Mouse (Mus musculus) lung, adult 2 months (tissue): Measurements from ENCODE around the gene Gm10518. TPM values are rescaled to one million over a fixed set of nuclear protein-coding genes. Genes with fewer than 3 reads are reported as not detected.
A peak's percentile ranks its signal among the peaks of the same experiment; 100 is the strongest.

Source experiments
- DNase-seq: peaks from one replicate; pipeline ENCODE4 v3.0.0; 2022
- H3K4me1 ChIP-seq: fragments of 200-500 bp; 2 replicates; pipeline ENCODE4 v1.6.1; 2011; ENCODE audit warnings: low read length; ENCODE audit not compliant: control insufficient read depth, insufficient read depth
- H3K4me3 ChIP-seq: fragments of 200-500 bp; replicated peaks from 2 replicates; pipeline ENCODE3; 2011; ENCODE audit warnings: low read depth, mild to moderate bottlenecking, control low read depth, low read length; ENCODE audit errors: extremely low read depth
- CTCF ChIP-seq: fragments of 200-500 bp; IDR thresholded peaks from 2 replicates; pipeline ENCODE4 v1.5.1; 2011; ENCODE audit warnings: mild to moderate bottlenecking, low read length, control low read depth; ENCODE audit not compliant: insufficient read depth
- POLR2A ChIP-seq: fragments of 200-500 bp; IDR thresholded peaks from 2 replicates; pipeline ENCODE4 v1.6.1; 2011; ENCODE audit warnings: low read depth, mild to moderate bottlenecking, control low read depth, low read length, borderline replicate concordance; ENCODE audit errors: extremely low read depth
- WGBS: fragments of 180-500 bp; shearing (Covaris S2); methylation state at CpG from one replicate; pipeline ENCODE4 v1.1.7; 2018; 5-methylcytosine and 5-hydroxymethylcytosine counted together
- polyA plus RNA-seq: library from polyadenylated mRNA; depleted of rRNA; stranded (reverse); fragments of >200 nt; gene quantifications from 2 replicates; pipeline ENCODE4 v1.2.3, GENCODE M21; 2012; rRNA removed

Gm10518 gene
- not detected in 2 replicates for polyA plus RNA-seq

DNA sequence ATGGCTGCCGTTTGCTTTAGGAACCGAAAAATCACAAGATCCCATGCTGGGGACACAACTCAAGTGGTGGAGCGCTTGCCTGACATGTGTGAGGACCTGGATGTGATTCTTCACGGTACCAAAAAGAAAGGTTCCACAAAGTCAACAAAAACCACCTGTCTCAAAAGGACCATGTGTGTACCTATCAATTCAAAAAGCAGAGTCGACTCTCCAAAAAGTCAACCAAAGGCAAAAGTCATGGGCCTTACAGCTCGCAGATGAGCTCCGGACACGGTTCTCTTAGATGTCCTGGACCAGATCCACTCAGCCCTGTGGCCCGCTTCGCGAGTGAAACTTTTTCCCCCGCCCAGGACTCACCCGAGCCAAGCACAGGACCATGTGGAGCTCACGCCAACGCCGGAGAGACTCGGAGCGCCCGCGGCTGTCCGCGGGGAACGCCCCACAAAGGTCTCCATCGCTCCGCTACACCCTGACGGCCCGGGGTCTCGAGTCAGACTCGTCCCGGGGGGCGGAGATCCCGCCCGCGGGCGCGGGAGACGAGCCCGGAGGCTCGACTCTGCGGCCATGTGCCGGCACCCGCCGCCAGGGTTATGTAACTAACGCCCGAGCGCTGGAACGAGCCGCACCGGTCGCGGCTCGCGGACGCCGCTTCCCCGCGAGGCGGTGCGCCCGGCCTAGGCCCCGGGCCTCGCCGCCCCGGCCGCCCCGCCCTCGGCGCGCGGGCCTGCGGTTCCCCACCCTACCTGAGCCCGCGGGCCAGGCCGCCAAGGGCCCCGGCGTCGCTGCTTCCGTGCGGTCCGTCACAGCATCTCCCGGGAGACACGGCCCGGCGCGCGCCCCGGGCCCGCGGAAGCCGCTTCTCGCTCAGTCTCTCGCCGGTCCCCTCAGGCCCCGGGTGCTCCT lies at the start of gene Gm10518:
TSS of gene Gm10518 (plus strand) at position 767 of the 903 bp plus-strand sequence.
- WGBS: 1% methylated on average over 86 of the region's 94 CpGs
- DNase-seq: peak; percentile 64
- no peak for TF ChIP-seq CTCF
- H3K4me3 ChIP-seq: peak within 1 kb of the TSS; percentile 65
- peaks cover 9% of the 10 kb centered on the region; the same call in 1 of the 2 replicates for H3K4me1 ChIP-seq

DNA sequence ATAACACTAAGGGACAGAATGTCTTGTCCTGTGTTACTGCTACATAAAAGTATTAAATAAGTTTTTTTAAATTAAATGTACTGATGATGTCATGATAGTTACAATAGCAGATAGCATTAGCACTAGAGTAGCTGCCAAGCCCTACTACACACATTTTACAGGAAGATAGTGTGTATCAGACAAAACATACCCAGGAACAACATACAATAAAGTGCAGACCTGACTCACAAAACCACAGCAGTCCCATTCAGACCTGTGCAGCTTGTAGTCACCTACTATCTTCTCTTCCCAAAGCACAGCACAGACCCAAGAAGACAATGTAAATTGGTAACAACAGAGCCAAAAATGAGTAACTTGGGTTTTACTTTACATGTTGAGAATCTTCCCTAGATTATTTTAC lies 46.7 kb upstream of the Gm10518 start:
- no peaks in the 10 kb centered on the region for H3K4me1 ChIP-seq
- DNase-seq: no peak
- TF ChIP-seq CTCF: no peak
- TF ChIP-seq POLR2A: no peak
- H3K4me3 ChIP-seq: no peak overlapping the region

GRCm38 (mm10) chr1:179760086-179760485 lies 43.1 kb upstream of the Gm10518 start:
- TF ChIP-seq POLR2A (no peak), CTCF (no peak)
- Histone ChIP-seq H3K4me3 (no peak overlapping the region), H3K4me1 (no peaks in the 10 kb centered on the region)
- WGBS: 92% methylated on average over 5 of the region's 5 CpGs
- DNase-seq: no peak

DNA sequence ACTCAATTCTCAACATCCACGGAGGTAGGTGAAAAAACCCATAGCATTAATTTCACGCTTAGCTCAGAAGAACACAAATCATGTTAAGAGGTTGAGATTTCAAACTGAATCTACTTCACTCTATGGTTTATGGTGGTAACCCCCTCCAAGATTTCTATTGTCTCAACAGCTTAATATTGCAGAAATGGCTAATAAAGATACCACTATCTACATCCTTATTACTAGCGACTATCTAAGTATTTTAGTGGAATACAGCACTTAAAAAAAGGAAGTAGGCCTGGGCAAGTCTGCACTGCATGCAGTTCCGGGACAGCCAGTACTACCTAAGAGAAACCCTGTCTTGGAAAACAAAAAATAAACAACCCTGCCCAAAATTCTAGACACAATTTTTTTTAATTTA lies 42.6 kb upstream of the Gm10518 start:
- Histone ChIP-seq H3K4me3 (no peak overlapping the region), H3K4me1 (no peaks in the 10 kb centered on the region)
- no peak for DNase-seq
- TF ChIP-seq POLR2A: no peak
- no peak for TF ChIP-seq CTCF
- WGBS: 87% methylated on average over 4 of the region's 4 CpGs

DNA sequence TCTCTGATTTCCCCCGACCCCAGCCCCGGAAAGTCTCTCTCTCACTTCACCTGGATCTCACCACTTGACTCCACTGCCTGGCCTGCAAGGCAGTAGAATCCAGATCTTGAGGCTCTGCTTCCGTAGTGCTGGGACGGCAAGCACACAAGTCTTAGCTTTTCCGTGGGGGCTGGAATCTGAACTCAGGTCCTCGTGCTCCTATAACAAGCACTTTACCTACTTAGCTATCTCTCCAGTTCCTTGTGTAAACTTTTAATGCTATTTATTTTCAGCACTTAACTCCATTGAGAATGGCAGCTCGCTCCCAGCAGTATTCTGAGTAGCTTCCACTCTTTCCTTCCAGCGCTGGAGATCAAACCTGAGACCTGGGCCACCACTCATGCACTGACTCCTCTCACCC lies 26.3 kb upstream of the Gm10518 start:
- Histone ChIP-seq H3K4me1 (no peaks in the 10 kb centered on the region), H3K4me3 (no peak overlapping the region)
- 71% methylated on average over 8 of the region's 8 CpGs for WGBS
- TF ChIP-seq POLR2A: no peak
- no peak for TF ChIP-seq CTCF
- DNase-seq: peak; percentile 19

GRCm38 (mm10) chr1:179784098-179784497 lies 19.1 kb upstream of the Gm10518 start:
- 84% methylated on average over 4 of the region's 4 CpGs for WGBS
- no peaks in the 10 kb centered on the region for H3K4me1 ChIP-seq
- no peak for TF ChIP-seq POLR2A
- TF ChIP-seq CTCF: no peak
- no peak for DNase-seq
- no peak overlapping the region for H3K4me3 ChIP-seq

- Histone ChIP-seq H3K4me3 (no peak overlapping the region), H3K4me1 (no peaks in the 10 kb centered on the region)
- WGBS: 87% methylated on average over 5 of the region's 5 CpGs
- no peak for DNase-seq
- no peak for TF ChIP-seq CTCF
- TF ChIP-seq POLR2A: no peak
These were observed 17.7 kb upstream of the Gm10518 start for GRCm38 (mm10) chr1:179785502-179785901.

- TF ChIP-seq POLR2A (no peak), CTCF (no peak)
- Histone ChIP-seq H3K4me3 (no peak overlapping the region), H3K4me1 (no peaks in the 10 kb centered on the region)
- 76% methylated on average over 4 of the region's 4 CpGs for WGBS
- no peak for DNase-seq
These were observed 15.9 kb upstream of the Gm10518 start for GRCm38 (mm10) chr1:179787281-179787680.

DNA sequence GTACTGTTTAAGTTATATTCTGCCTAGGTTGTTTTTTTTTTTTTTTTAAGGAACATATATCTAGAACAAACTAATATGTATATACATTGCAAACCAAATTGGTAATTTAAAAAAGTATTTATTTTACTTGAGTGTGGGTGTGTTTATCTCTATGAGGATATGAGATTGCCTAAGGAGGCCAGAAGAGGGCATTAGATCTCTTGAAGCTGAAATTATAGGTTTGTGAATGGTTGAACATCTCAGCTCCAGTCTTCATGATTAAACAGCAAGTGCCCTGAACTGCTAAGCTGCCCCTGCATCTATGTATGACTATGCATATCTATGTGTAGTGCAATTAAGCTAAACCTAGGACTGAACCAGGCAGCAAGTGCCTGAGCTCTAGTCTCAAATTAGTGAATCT lies 4.4 kb upstream of the Gm10518 start:
- no peak overlapping the region for H3K4me3 ChIP-seq
- H3K4me1 ChIP-seq: peaks cover 5% of the 10 kb centered on the region; the same call in 1 of the 2 replicates
- TF ChIP-seq POLR2A: no peak
- TF ChIP-seq CTCF: no peak
- no peak for DNase-seq

- peak; percentile 98 for DNase-seq
- H3K4me1 ChIP-seq: peaks cover 9% of the 10 kb centered on the region; the same call in 1 of the 2 replicates
- peak within 1 kb of the TSS; percentile 65 for H3K4me3 ChIP-seq
- under 1% methylated on average over 56 of the region's 56 CpGs for WGBS
- TF ChIP-seq POLR2A: peak; percentile 95
- TF ChIP-seq CTCF: 0 out of 2 replicates have a peak, but pooled peaks have one; percentile 5
These were observed 450 bp downstream of the Gm10518 start, which contains the start of gene Ahctf1 for GRCm38 (mm10) chr1:179803513-179804139. TSS of gene Ahctf1 (minus strand) at chr1:179803680.
